Mouse (Mus musculus) lung, postnatal 0 days (tissue): ENCODE measurements around the gene Cd244a.

Source experiments
- CTCF ChIP-seq: IDR thresholded peaks from 2 replicates; pipeline ENCODE4 v1.5.1; 2016; ENCODE audit warnings: antibody characterized with exemption, mild to moderate bottlenecking
- EP300 ChIP-seq: IDR thresholded peaks from 2 replicates; pipeline ENCODE4 v1.6.1; 2016; ENCODE audit warnings: antibody characterized with exemption, mild to moderate bottlenecking, control low read depth

GRCm38 (mm10) chr1:171619645-171620044 lies 60.7 kb downstream of the Cd244a start:
- TF ChIP-seq CTCF: no peak
- no peak for TF ChIP-seq EP300
